Mouse (Mus musculus) cortical plate, adult 2 months (tissue): Measurements from ENCODE around the gene Socs3.

Experiments
- CTCF ChIP-seq: fragments of 200-500 bp; IDR thresholded peaks from 2 replicates; pipeline ENCODE4 v1.5.1; 2011; ENCODE audit warnings: mild to moderate bottlenecking, control low read depth, low read length; ENCODE audit not compliant: insufficient read depth; ENCODE audit errors: extremely low read depth
- POLR2A ChIP-seq: fragments of 200-500 bp; IDR thresholded peaks from 2 replicates; pipeline ENCODE4 v1.6.1; 2011; ENCODE audit warnings: mild to moderate bottlenecking, low read length, control low read depth; ENCODE audit not compliant: insufficient read depth; ENCODE audit errors: extremely low read depth

- TF ChIP-seq CTCF (no peak), POLR2A (no peak)
Observed at GRCm38 (mm10) chr11:117963872-117964271, 6.0 kb downstream of the Socs3 start.
